Mouse (Mus musculus) WW6 (cell line): ENCODE measurements around the gene Umps.

Source experiments
- DNase-seq: peaks from one replicate; pipeline ENCODE4 v3.0.0-alpha.2; 2013; ENCODE audit warnings: low read depth, low spot score

Gene Umps

DNA sequence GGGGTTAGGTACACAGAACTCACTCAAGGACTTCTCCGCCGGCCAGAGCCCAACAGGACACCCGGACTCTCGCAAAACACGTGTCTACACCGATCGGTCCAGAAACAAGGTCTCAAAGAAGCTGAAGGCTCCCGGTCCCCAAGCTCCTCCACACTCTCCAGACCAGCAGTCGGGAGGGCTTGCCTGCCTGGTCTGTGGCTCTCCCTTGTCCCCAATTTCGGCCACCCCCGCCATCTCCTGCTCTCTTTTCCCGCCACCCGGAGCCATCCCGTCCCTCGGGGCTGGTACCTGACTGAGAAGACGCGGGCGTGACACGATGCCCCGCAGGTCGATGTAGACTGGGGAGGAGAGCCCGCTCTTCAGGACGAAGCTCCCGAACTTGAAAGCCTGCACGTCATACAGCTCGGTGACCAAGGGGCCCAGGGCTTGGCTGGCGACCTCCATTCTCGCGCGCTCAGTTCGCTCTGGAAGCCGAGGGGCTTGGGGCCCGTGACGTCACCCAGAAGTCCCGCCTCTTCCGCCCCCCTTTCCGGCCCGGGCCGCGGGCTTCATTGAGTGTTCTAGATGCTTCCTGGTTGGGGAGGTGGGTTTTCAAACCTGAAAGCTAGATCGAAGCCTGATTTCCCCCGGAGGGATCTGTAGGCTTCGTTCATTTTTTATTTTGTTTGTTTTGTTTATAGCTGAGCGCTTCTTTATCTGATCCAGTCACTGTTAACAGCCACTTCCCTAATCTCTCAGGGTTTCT is at the start of gene Umps:
Umps (minus strand) TSS at position 501 of the 745 bp plus-strand sequence.
- peak; percentile 45 for DNase-seq

DNA sequence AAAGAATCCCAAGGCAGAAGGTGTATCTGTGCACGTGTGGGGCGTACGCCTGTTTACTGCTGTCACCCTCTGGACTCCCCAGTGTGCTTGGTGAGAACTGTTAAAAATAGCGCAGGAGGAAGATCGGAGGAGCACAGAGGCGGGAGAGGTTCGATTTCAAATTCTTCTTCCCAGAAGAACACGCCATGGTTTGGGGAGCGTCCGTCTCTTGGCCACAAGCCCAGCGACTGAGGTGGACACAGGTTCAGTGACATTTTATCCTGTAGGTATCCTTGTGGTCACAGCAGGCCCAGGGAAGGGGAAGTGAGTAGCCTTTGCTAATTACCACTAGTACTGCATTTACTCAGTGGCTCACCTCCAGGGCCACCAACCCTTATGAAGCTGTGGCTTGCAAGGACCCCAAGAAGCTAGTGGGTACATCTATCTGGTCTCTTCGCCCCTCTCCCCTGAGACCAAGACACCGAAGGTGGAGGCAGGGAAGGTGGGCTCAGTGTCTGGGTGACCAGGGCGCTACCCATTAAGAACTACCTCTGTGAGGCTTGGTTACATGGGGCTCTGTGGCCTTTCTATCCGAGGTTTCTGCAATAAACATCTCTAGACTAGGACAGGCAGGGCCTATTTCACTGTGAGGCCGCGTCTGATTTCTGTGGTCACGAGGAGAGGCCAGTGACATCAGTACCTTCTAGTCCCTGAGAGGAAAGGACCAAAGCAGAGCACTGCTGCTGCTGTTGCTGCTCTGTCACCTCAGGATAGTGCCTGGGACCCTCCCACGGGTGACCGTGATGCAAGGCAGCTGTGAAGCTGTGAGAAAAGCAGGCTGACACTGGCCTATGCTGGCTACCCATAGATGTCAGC is 45.4 kb upstream of the Umps start:
- no peak for DNase-seq

DNA sequence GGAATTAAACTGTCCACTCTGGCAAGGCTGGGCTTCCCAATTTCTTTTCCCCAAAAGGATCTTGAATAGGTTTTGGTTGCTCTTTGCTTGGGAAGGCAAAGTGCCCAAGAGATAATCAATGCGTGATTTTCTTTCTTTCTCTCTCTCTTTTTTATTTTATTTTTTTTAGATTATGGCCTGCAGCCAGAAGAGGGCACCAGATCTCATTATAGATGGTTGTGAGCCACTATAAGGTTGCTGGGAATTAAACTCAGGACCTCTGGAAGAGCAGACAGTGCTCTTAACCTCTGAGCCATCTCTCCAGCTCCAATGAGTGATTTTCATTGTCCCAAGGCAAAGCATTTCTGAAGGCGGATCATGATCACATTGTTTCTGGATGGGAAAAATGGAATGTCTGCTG is 42.7 kb upstream of the Umps start:
- no peak for DNase-seq

DNA sequence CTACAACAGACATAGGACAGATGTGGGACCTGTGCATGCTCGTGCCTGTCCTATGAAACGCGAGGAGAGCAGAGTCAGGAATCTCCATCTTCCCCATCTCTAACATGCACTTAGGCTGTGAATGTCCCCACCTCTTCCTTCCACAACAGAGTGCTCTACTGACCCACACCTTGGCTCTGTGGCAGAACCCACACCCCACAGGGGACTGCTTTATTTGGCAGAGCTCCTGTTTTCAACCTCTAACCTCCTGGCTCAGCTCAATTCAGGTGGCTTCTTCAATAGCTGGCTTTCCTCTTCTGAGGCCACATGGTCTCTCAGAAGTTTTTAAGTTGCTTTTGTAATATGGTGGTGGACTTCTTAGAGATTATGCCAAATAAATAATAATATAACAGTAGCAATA is 39.1 kb upstream of the Umps start:
- DNase-seq: no peak

DNA sequence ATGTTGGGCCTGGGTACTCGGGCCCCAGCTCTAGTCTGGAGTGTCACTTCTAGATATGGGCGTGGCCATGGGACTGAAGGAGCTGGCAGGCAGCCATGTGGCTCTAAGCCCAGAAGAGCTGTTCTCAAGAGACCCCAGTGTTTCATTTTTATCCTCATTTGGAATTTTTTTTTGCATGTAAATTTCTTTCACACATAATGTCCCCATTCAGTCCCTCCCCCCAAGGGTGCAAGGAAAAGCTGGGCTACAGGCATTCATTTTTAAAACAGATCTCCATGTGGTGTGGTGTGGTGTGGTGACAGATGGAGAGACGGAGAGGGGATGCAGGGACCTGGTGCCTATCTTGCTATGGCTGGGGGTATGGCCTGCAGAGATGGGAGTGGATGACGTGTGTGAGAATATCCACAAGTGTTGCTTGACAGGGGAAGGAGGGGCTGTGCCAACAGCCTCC is 37.3 kb upstream of the Umps start:
- DNase-seq: no peak

DNA sequence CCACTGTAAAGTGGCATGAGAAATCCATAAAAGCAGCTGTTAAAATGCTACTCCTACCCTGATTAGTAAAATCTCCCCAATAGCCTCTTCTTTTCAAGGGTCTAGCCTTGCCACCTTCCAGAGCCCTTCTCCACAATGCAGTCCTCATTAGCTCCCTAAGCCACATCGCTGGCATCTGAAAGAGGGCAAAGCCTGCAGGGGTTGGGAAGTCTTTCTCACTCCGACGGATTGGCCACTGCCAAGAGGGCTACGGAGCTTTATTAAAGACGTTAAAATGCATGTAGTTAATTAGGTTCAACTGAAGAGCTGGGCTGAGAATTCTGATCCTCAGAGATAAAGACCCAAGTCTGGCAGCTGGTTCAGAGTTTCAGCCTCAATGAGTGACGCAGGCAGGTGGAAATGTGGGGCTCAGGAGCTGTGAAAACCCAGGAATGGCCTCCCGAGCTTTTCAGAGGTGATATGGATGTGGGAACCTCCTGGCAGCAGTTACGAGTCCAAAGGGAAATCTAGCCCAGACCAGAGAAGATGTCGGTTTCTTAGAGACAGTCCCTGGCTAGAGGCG is 36.8 kb upstream of the Umps start:
- DNase-seq: no peak

DNA sequence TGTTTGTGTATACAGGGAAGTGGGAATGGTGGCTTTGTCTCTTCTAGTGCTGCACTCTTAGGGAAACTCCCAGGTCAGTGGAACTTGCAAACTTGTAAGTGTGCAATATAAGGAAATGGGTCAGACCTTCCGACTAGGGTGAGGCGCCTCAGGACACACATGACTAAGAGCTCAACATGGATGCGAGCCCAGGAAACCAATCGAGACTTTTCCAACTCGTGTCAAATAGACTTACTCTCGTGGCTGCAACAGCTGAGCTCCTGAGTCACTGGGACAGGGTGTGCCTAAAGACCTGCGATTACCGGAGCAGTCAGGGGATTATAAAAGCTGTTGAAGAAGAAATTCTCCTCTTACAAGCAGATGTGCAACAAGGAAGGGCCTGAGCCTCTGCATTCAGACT is 33.9 kb upstream of the Umps start:
- DNase-seq: no peak

DNA sequence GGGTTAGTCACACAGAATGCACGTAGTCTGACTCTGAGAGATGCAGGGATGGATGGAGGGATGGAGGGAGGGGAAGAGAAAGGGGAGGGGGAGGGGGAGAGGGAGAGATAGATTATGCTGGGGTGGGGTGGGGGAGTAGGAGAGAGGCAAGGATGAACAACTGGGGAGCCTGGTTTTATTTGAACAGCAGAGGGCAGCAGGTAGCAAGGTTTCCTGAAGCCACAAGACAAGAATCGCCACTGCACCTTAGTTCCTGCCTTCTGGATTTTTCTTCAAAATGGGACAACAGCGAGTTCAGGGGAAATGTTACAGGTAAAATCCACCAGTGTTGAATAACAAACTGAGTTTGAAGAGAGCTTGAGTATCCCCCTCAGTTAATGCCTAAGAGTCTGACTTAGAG is 32.5 kb upstream of the Umps start:
- DNase-seq: no peak

DNA sequence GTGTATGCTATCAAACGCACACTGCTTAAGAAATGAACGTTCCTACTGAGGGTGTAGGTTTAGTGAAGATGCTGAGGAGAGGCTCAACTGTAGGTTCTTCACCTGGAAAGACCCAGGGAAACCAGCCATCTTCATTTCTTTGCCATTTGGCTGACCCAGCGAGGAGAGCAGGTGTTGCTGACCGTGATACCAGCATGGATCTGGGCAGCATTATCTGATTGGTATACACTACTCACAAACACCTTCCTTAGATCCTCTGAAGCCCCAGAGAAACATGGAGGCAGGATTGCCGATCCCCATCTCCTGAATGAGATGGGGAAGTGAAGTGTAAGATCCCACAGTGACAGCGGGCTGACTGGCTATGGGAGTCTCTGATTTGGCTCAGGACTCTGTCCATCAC is 31.2 kb upstream of the Umps start:
- DNase-seq: no peak

DNA sequence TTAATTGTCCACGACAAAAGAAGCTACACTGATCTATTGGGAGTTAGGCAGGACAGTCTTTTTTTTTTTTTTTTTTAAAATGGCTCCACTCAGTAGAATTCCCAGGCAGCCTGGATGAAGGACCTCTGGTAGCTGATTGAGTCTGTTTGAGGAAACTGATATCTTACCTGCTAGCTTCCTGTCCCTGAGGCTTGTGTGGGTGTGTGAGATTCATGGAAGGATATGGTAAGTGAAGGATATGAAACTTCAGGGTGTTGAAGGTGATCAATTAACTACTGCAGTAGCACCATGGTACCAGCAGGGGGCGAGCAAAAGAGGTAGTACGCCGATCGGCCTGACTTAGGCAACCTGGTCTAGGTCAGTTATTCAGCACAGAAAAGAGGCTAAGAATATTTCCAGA is 29.2 kb upstream of the Umps start:
- no peak for DNase-seq

DNA sequence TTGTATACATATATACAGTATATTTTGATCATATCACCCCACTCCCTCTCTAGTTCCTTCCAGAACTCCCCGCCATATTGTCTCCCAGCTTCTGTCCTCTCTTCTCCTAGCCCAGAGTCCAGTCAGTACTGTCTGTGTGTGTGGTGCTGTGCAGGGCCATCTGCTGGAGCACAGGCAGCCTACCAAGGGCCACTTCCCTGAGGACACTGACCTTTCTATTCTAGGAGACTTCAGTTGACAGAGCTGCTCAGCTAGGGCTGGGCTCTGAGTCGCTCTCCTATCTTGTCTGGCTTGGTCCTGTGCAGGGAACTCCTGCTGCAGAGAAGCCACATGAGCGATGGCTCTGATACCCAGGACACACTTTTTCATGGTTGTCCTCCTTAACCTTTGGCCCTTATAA is 28.7 kb upstream of the Umps start:
- no peak for DNase-seq

DNA sequence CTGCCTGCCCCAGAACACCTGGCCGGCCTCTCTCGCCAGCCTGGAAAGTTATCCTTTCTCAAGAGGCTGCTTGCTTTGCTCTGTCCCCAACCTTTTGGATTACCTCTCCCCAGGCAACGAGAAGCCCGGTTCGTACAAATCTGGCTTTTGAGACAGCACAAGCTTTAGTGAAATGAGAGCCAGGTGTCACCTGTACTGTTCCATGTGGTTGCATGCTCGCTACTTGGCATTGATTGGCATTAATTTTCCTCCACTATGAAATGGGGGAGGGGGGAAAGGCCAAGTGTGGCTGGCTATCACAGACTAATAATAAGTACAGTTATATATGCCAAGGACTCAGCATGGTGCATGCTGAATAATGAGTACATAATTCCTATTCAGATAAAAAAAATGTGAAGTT is 27.5 kb upstream of the Umps start:
- no peak for DNase-seq

DNA sequence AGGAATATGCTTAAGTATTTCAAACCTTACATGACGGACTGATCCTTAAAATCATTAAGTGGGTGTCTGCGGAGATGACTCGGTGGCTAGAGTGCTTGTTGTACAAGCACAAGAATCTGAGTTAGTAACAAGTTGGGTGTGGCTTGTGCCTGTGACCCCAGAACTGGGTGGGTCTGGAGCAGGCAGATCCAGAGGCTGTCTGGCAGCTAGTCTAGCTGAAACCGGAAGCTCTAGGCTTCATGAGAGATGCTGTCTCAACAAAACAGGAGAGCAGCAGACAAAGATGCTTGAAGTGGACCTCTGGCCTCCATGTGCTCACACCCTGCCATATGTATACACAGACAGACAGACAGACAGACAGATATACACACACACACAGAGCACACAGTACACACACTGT is 23.9 kb upstream of the Umps start:
- DNase-seq: no peak

DNA sequence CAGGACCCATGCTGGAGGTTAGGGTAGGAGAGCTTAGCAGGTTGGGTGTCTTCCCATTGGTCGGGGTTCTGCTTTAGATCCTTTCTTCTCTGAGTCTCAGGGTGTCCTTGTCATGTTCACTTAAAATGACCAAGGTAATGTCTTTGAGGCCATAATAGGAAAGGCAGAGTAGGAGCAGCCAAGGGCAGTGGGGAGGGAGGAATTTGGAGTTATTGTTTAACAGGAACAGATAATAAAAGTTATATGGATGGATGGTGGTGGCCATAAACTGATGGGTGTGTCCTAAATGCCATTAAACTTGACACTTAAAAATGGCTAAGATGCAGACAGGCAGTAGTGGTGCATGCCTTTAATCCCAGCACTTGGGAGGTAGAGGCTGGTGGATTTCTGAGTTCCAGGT is 22.3 kb upstream of the Umps start:
- no peak for DNase-seq

DNA sequence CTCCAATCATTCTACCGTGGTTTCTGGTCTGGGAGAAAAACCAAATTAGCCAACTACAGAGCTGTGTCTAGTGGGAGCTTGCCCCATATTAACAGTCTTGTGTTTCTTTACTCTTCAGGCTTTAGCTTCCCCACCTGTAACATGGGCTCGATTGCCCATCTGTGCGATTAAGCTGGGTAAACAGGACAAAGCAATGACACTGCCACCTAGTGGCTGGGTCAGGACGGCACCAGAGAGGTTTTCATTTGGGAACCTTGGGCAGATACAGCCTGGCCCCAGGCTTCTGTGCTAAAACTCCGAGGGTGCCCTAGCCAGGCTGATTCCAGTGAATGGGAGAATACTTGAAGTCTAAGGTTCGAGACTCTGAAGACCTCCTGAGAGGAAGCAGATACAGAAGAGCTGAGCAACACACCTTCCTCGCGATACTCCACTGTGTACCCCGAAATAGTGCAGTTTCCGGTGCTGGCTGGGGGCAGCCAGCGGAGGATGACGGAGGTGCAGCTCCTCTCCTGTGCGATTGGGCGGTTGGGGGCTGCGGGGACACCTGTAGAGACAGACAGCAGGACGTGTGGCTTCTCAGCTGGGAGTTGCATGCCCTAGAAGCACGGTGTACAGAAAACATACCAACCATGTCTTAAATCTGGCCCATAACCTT is 21.6 kb upstream of the Umps start:
- no peak for DNase-seq

DNA sequence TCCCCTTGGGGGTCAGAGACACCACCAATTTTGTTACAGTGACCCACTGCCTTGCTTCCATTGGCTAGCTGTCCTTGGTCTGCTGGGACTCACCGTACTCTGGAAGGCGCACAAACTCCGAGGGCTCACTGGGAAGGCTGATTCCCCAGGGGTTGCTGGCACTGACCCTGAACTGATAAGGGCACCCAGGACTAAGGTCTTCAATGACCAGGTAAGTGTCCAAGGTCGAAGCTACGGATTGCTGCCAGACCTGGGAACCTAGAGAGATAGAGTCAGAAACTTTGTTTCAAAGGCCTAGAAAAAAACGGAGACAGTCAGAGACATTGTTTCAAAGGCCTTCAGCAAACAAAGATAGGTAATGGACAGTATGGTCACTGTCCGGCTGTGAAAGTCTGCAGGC is 20.2 kb upstream of the Umps start:
- no peak for DNase-seq

DNA sequence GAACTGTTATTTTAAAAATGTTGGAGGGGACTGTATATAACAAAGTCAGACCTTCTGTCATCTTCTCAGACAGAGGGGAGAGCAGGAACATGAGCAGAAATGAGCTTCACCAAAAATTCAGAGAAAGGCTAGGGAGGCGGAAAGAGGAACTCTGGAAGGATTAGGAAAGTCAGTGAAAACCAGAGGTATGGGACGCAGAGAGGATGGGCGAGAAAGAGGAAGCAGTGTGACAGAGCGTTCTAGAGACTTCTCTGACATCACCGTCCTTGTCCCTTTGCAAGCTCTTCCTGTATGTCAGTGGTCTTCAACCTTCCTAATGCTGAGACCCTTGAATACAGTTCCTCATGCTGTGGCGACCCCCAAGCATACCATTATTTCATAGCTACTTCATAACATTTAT is 18.5 kb upstream of the Umps start:
- no peak for DNase-seq

DNA sequence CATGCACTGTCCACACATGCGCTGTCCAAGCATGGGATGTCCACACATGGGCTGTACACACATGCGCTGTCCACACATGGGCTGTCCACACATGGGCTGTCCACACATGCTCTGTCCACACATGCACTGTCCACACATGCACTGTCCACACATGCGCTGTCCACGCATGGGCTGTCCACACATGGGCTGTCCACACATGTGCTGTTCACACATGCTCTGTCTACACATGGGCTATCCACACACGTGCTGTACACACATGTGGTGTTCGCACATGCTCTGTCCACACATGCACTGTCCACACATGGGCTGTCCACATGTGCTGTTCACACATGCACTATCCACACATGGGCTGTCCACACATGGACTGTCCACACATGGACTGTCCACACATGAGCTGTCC is 16.9 kb upstream of the Umps start:
- DNase-seq: no peak

DNA sequence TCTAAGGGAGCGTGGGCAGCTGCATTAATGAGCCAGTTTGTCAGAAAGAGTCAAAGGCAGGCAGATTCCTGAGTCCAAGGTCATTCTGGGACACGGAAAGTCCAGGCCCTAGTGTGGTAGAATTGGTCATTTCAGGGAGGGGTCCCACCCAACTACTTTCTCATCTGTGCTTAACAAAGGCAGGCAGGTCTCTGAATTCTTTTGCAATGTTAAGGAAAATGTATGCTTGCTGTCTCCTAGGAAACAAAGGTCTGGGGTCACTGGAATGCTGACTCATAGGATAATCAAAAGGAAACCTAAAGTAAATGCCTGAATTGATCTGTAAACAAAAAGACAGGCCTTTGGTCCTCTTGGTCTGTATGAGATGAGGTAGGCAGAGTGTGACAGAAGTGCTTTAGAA is 13.0 kb upstream of the Umps start:
- DNase-seq: no peak

DNA sequence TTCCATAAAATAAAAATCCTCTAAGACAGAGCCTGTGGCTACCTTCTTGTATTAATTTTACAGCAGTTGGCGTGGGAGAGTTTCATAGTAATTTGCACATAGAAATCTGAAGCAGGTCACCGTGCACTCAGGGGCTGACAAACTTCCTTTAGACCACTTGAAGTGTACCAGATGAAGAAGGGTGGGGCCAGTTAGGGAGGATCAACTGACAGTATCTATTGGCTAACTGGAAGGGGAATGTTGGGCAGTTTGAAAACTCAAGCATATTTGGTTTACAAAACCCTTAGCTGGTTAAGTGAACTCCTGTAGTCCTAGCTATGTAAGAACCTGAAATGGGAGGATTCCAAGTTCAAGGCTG is 424 bp upstream of the Umps start:
- no peak for DNase-seq

DNA sequence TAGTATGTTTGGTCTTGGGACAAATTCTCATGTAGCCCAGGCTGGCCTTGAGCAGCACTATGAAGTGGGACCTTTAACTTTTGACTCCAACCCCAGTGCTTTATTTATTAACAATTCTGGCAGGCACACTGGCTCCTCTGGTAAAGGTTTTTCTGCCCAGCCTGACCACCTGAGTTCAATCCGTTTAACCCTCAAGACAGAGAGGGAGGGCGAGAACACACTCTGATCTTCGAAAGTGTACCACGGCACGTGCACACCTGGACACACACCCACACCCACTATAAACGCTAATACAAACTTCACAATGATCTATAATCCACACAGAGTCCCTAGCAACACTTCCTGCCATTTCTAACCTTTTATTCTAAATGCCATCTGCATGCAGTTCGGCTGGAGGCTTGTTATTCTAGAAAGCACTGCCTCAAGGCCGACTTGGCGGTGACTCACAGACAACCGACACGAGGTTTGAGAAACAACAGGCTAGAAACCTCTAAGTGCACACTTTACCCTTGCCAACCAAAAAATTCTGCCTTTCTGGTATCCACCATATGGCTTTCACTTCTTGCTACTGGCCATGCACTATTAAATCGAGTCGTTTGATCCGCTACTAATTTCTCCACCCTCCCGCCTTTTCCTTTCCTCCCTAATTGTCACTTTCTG is 830 bp downstream of the Umps start:
- DNase-seq: no peak

DNA sequence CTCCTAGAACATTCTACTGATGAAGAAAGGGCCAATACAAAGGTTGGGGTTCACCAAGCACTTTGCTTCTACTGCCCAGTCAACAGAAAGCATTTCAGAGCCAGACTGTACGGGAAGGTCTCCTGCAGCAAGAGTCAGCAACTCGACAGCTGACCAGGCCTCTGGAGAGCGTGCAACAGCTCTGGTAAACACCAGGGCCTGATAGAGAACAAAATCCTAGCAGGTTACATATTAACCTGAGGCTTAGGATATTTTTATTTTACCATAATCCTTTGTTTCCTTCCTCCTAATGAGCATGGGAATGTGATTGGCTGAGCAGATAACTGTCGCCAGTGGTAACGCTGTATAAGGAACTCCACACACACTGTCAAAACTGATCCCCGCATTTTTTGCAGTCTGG is 3.3 kb downstream of the Umps start:
- no peak for DNase-seq
